Mouse (Mus musculus) hindbrain, embryonic 15.5 days (tissue): ENCODE measurements around the gene Anapc15. TPM values are rescaled to one million over a fixed set of nuclear protein-coding genes. Genes with fewer than 3 reads are reported as not detected.
"Not testable (repeated sequence)": the region's sequence is repeated elsewhere in the genome, so short reads cannot be mapped to it uniquely, and the experiment has no call there.

Experiments
- ATAC-seq: fragments of 200-750 bp; cut with Nextera tagmentation; 2 replicates; pipeline ENCODE4 v1.8.0; 2017; ENCODE audit warnings: low read depth, moderate number of reproducible peaks, moderate TSS enrichment; ENCODE audit not compliant: low FRiP score
- H3K27ac ChIP-seq: fragments of 300-500 bp; sonication (generic); replicated peaks from 2 replicates; pipeline ENCODE4 v1.5.1; 2015; ENCODE audit warnings: mild to moderate bottlenecking, inconsistent platforms
- H3K27me3 ChIP-seq: fragments of 300-500 bp; sonication (generic); 2 replicates; pipeline ENCODE4 v1.6.1; 2015; ENCODE audit warnings: control low read depth, inconsistent platforms
- H3K36me3 ChIP-seq: fragments of 300-500 bp; sonication (generic); 2 replicates; pipeline ENCODE4 v1.6.1; 2015; ENCODE audit warnings: control low read depth, inconsistent platforms
- H3K4me1 ChIP-seq: fragments of 300-500 bp; sonication (generic); replicated peaks from 2 replicates; pipeline ENCODE4 v1.6.1; 2015; ENCODE audit warnings: control low read depth, inconsistent platforms
- H3K4me2 ChIP-seq: fragments of 300-500 bp; sonication (generic); 2 replicates; pipeline ENCODE4 v1.6.1; 2015; ENCODE audit warnings: moderate library complexity, mild to moderate bottlenecking, inconsistent platforms
- H3K4me3 ChIP-seq: fragments of 300-500 bp; sonication (generic); 2 replicates; pipeline ENCODE4 v1.5.1; 2015; ENCODE audit warnings: mild to moderate bottlenecking, inconsistent platforms
- H3K9ac ChIP-seq: fragments of 300-500 bp; sonication (generic); 2 replicates; pipeline ENCODE4 v1.6.1; 2015; ENCODE audit warnings: inconsistent platforms
- H3K9me3 ChIP-seq: fragments of 300-500 bp; sonication (generic); 2 replicates; pipeline ENCODE4 v1.6.1; 2016; ENCODE audit warnings: control low read depth, inconsistent platforms
- WGBS: fragments of 180-500 bp; shearing (Covaris S2); methylation state at CpG from one replicate; pipeline ENCODE4 v1.1.7; 2015; 5-methylcytosine and 5-hydroxymethylcytosine counted together
- polyA plus RNA-seq: library from polyadenylated mRNA; unstranded; fragments of >200 nt; fragmentation: Nextera tagmentation; extraction: Ambion mirVana; gene quantifications from 2 replicates; pipeline ENCODE4 v1.2.1, GENCODE M21; 2015

The Anapc15 gene
- polyA plus RNA-seq, 1 experiment from 2014 or later = 77.5 TPM

GRCm38 (mm10) chr7:101906696-101907095 is 43.2 kb downstream of the Anapc15 start:
- no peak overlapping the region for H3K27ac ChIP-seq
- H3K4me2 ChIP-seq = peak overlapping the region; percentile 64
- peaks cover 31% of the 10 kb centered on the region for H3K4me1 ChIP-seq
- ATAC-seq = no peak
- H3K4me3 ChIP-seq = peak overlapping the region; percentile 87
- peak overlapping the region; percentile 93; the same call in 1 of the 2 replicates for H3K9ac ChIP-seq
- H3K27me3 ChIP-seq = no peaks in the 10 kb centered on the region
- H3K9me3 ChIP-seq = no peaks in the 10 kb centered on the region
- WGBS = 74% methylated on average over 8 of the region's 8 CpGs
- peaks cover 23% of the 10 kb centered on the region for H3K36me3 ChIP-seq

GRCm38 (mm10) chr7:101908367-101908766 is 44.9 kb downstream of the Anapc15 start:
- Histone ChIP-seq H3K4me3 (no peak overlapping the region), H3K4me1 (peaks cover 31% of the 10 kb centered on the region), H3K36me3 (peaks cover 35% of the 10 kb centered on the region), H3K27me3 (no peaks in the 10 kb centered on the region), H3K9me3 (no peaks in the 10 kb centered on the region), H3K9ac (no peak overlapping the region), H3K4me2 (no peak overlapping the region), H3K27ac (no peak overlapping the region)
- no peak for ATAC-seq
- 77% methylated on average over 4 of the region's 4 CpGs for WGBS

GRCm38 (mm10) chr7:101910138-101910537 is 46.6 kb downstream of the Anapc15 start:
- Histone ChIP-seq H3K27me3 (no peaks in the 10 kb centered on the region), H3K27ac (no peak overlapping the region), H3K4me3 (no peak overlapping the region), H3K9me3 (no peaks in the 10 kb centered on the region), H3K9ac (no peak overlapping the region), H3K4me2 (no peak overlapping the region), H3K4me1 (peaks cover 26% of the 10 kb centered on the region), H3K36me3 (peaks cover 48% of the 10 kb centered on the region)
- 94% methylated on average over 4 of the region's 4 CpGs for WGBS
- no peak for ATAC-seq

GRCm38 (mm10) chr7:101911982-101912381 is 48.5 kb downstream of the Anapc15 start:
- Histone ChIP-seq H3K36me3 (peaks cover 48% of the 10 kb centered on the region), H3K4me1 (peaks cover 16% of the 10 kb centered on the region), H3K27ac (no peak overlapping the region), H3K9me3 (no peaks in the 10 kb centered on the region), H3K27me3 (no peaks in the 10 kb centered on the region), H3K9ac (no peak overlapping the region), H3K4me3 (no peak overlapping the region), H3K4me2 (no peak overlapping the region)
- ATAC-seq = no peak
- 57% methylated on average over 3 of the region's 3 CpGs for WGBS

GRCm38 (mm10) chr7:101918071-101918470 is 54.6 kb downstream of the Anapc15 start:
- Histone ChIP-seq H3K27ac (no peak overlapping the region), H3K4me2 (no peak overlapping the region), H3K27me3 (no peaks in the 10 kb centered on the region), H3K9me3 (no peaks in the 10 kb centered on the region), H3K36me3 (peaks cover 15% of the 10 kb centered on the region), H3K4me1 (no peaks in the 10 kb centered on the region), H3K9ac (no peak overlapping the region), H3K4me3 (no peak overlapping the region)
- ATAC-seq = peak; percentile 81; the same call in 1 of the 2 replicates
- WGBS = 11% methylated on average over 1 of the region's 1 CpGs

GRCm38 (mm10) chr7:101925892-101926291 is 62.4 kb downstream of the Anapc15 start:
- not testable (repeated sequence) for H3K4me1 ChIP-seq, ATAC-seq, H3K27me3 ChIP-seq, H3K4me3 ChIP-seq, H3K36me3 ChIP-seq, H3K9me3 ChIP-seq, H3K4me2 ChIP-seq, H3K9ac ChIP-seq, H3K27ac ChIP-seq

GRCm38 (mm10) chr7:101928093-101928492 is 64.6 kb downstream of the Anapc15 start:
- Histone ChIP-seq H3K4me2 (no peak overlapping the region), H3K9ac (no peak overlapping the region), H3K4me3 (no peak overlapping the region), H3K27ac (no peak overlapping the region), H3K9me3 (no peaks in the 10 kb centered on the region), H3K27me3 (no peaks in the 10 kb centered on the region), H3K4me1 (peaks cover 6% of the 10 kb centered on the region), H3K36me3 (no peaks in the 10 kb centered on the region)
- no peak for ATAC-seq
- 90% methylated on average over 3 of the region's 3 CpGs for WGBS

- no peaks in the 10 kb centered on the region for H3K27me3 ChIP-seq
- no peak overlapping the region for H3K27ac ChIP-seq
- no peak for ATAC-seq
- H3K36me3 ChIP-seq = no peaks in the 10 kb centered on the region
- WGBS = 98% methylated on average over 1 of the region's 1 CpGs
- peak overlapping the region; percentile 57; the same call in 1 of the 2 replicates for H3K9ac ChIP-seq
- no peaks in the 10 kb centered on the region for H3K9me3 ChIP-seq
- peaks cover 28% of the 10 kb centered on the region for H3K4me1 ChIP-seq
- peak overlapping the region; percentile 80 for H3K4me2 ChIP-seq
- H3K4me3 ChIP-seq = peak overlapping the region; percentile 99
These were observed 69.0 kb downstream of the Anapc15 start for GRCm38 (mm10) chr7:101932551-101932950.

GRCm38 (mm10) chr7:101933300-101933699 is 69.8 kb downstream of the Anapc15 start:
- H3K27me3 ChIP-seq = no peaks in the 10 kb centered on the region
- H3K4me1 ChIP-seq = peaks cover 30% of the 10 kb centered on the region
- H3K4me2 ChIP-seq = peak overlapping the region; percentile 80
- peak overlapping the region; percentile 69 for H3K27ac ChIP-seq
- H3K9me3 ChIP-seq = no peaks in the 10 kb centered on the region
- no peaks in the 10 kb centered on the region for H3K36me3 ChIP-seq
- WGBS = 9% methylated on average over 15 of the region's 15 CpGs
- peak overlapping the region; percentile 57 for H3K9ac ChIP-seq
- peak overlapping the region; percentile 99 for H3K4me3 ChIP-seq
- ATAC-seq = peak; percentile 25

- Histone ChIP-seq H3K9me3 (no peaks in the 10 kb centered on the region), H3K36me3 (no peaks in the 10 kb centered on the region), H3K4me3 (peak within 1 kb of the TSS; percentile 99), H3K27me3 (no peaks in the 10 kb centered on the region), H3K9ac (peak within 1 kb of the TSS; percentile 84), H3K4me2 (peak within 1 kb of the TSS; percentile 80), H3K27ac (peak within 1 kb of the TSS; percentile 81), H3K4me1 (peaks cover 30% of the 10 kb centered on the region)
- ATAC-seq = peak; percentile 98
- under 1% methylated on average over 40 of the region's 40 CpGs for WGBS
These were observed 70.3 kb downstream of the Anapc15 start, which contains the start of the genes Lrrc51 and Numa1 for GRCm38 (mm10) chr7:101933751-101934240. TSS of gene Lrrc51 (minus strand) at chr7:101933895. TSS of gene Numa1 (plus strand) at chr7:101934111.

- no peak overlapping the region for H3K27ac ChIP-seq
- no peaks in the 10 kb centered on the region for H3K27me3 ChIP-seq
- no peak overlapping the region for H3K4me2 ChIP-seq
- H3K36me3 ChIP-seq = no peaks in the 10 kb centered on the region
- H3K4me3 ChIP-seq = no peak overlapping the region
- H3K9me3 ChIP-seq = no peaks in the 10 kb centered on the region
- 94% methylated on average over 4 of the region's 4 CpGs for WGBS
- H3K9ac ChIP-seq = no peak overlapping the region
- peaks cover 30% of the 10 kb centered on the region for H3K4me1 ChIP-seq
- ATAC-seq = no peak
These were observed 72.4 kb downstream of the Anapc15 start for GRCm38 (mm10) chr7:101935957-101936356.

GRCm38 (mm10) chr7:101936996-101937395 is 73.5 kb downstream of the Anapc15 start:
- H3K9me3 ChIP-seq = no peaks in the 10 kb centered on the region
- no peak overlapping the region for H3K4me3 ChIP-seq
- H3K36me3 ChIP-seq = no peaks in the 10 kb centered on the region
- WGBS = 94% methylated on average over 4 of the region's 4 CpGs
- ATAC-seq = no peak
- no peak overlapping the region for H3K27ac ChIP-seq
- H3K4me1 ChIP-seq = peaks cover 30% of the 10 kb centered on the region
- no peak overlapping the region for H3K4me2 ChIP-seq
- H3K27me3 ChIP-seq = no peaks in the 10 kb centered on the region
- H3K9ac ChIP-seq = no peak overlapping the region

GRCm38 (mm10) chr7:101937569-101937968 is 74.1 kb downstream of the Anapc15 start:
- no peak overlapping the region for H3K4me2 ChIP-seq
- H3K27me3 ChIP-seq = no peaks in the 10 kb centered on the region
- H3K9ac ChIP-seq = no peak overlapping the region
- H3K4me3 ChIP-seq = no peak overlapping the region
- no peaks in the 10 kb centered on the region for H3K9me3 ChIP-seq
- H3K27ac ChIP-seq = no peak overlapping the region
- ATAC-seq = no peak
- WGBS = 82% methylated on average over 4 of the region's 4 CpGs
- peaks cover 30% of the 10 kb centered on the region for H3K4me1 ChIP-seq
- no peaks in the 10 kb centered on the region for H3K36me3 ChIP-seq
